Mouse (Mus musculus): ENCODE data around the gene Rbbp6. TPM values are rescaled to one million over a fixed set of nuclear protein-coding genes. Genes with fewer than 3 reads are reported as not detected.

Gene Rbbp6
- polyA plus RNA-seq, 1 experiment from 2014 or later, result 28.6 TPM

- Histone ChIP-seq H3K4me1 (no peaks in the 10 kb centered on the region), H3K27ac (no peak overlapping the region), H3K27me3 (replicated peaks) (no peaks in the 10 kb centered on the region), H3K36me3 (peaks cover 4% of the 10 kb centered on the region; the same call in 1 of the 2 replicates), H3K4me3 (replicated peaks) (no peak overlapping the region), H3K4me2 (no peak overlapping the region), H3K9ac (no peak overlapping the region), H3K9me3 (no peaks in the 10 kb centered on the region)
- WGBS, result 70% methylated on average over 1 of the region's 1 CpGs
- no peak for ATAC-seq (ENCODE audit: insufficient read depth, low FRiP score, low read depth)
Observed at GRCm38 (mm10) chr7:122979514-122979913, 14.0 kb downstream of the Rbbp6 start.

- no peak overlapping the region for H3K4me2 ChIP-seq
- no peak overlapping the region for H3K27ac ChIP-seq
- WGBS, result 58% methylated on average over 3 of the region's 3 CpGs
- H3K9me3 ChIP-seq, result no peaks in the 10 kb centered on the region
- H3K4me1 ChIP-seq, result no peaks in the 10 kb centered on the region
- no peak overlapping the region for H3K9ac ChIP-seq
- no peak for ATAC-seq (ENCODE audit: insufficient read depth, low FRiP score, low read depth)
- H3K27me3 ChIP-seq (replicated peaks), result no peaks in the 10 kb centered on the region
- no peak overlapping the region for H3K4me3 ChIP-seq (replicated peaks)
- H3K36me3 ChIP-seq, result peaks cover 57% of the 10 kb centered on the region
Observed at GRCm38 (mm10) chr7:122998189-122998588, 32.7 kb downstream of the Rbbp6 start.

- Histone ChIP-seq H3K4me3 (replicated peaks) (no peak overlapping the region), H3K9ac (no peak overlapping the region), H3K4me1 (no peaks in the 10 kb centered on the region), H3K27me3 (replicated peaks) (no peaks in the 10 kb centered on the region), H3K36me3 (peaks cover 59% of the 10 kb centered on the region), H3K9me3 (no peaks in the 10 kb centered on the region), H3K27ac (no peak overlapping the region), H3K4me2 (no peak overlapping the region)
- ATAC-seq (ENCODE audit: insufficient read depth, low FRiP score, low read depth), result no peak
- WGBS, result 82% methylated on average over 11 of the region's 11 CpGs
Observed at GRCm38 (mm10) chr7:122999871-123000396, 34.4 kb downstream of the Rbbp6 start.

GRCm38 (mm10) chr7:123000796-123001195 is 35.3 kb downstream of the Rbbp6 start:
- Histone ChIP-seq H3K4me3 (replicated peaks) (no peak overlapping the region), H3K9me3 (no peaks in the 10 kb centered on the region), H3K27me3 (replicated peaks) (no peaks in the 10 kb centered on the region), H3K36me3 (peaks cover 53% of the 10 kb centered on the region), H3K9ac (no peak overlapping the region), H3K27ac (no peak overlapping the region), H3K4me1 (no peaks in the 10 kb centered on the region), H3K4me2 (no peak overlapping the region)
- WGBS, result 91% methylated on average over 16 of the region's 16 CpGs
- ATAC-seq (ENCODE audit: insufficient read depth, low FRiP score, low read depth), result no peak

- H3K27me3 ChIP-seq (replicated peaks), result no peaks in the 10 kb centered on the region
- H3K27ac ChIP-seq, result no peak overlapping the region
- WGBS, result 80% methylated on average over 20 of the region's 20 CpGs
- no peaks in the 10 kb centered on the region for H3K4me1 ChIP-seq
- H3K4me3 ChIP-seq (replicated peaks), result no peak overlapping the region
- ATAC-seq (ENCODE audit: insufficient read depth, low FRiP score, low read depth), result no peak
- peaks cover 53% of the 10 kb centered on the region for H3K36me3 ChIP-seq
- no peaks in the 10 kb centered on the region for H3K9me3 ChIP-seq
- H3K4me2 ChIP-seq, result no peak overlapping the region
- no peak overlapping the region for H3K9ac ChIP-seq
Observed at GRCm38 (mm10) chr7:123001341-123002027, 36.0 kb downstream of the Rbbp6 start.

- 95% methylated on average over 6 of the region's 6 CpGs for WGBS
Observed at GRCm38 (mm10) chr7:123002028-123002410, 36.5 kb downstream of the Rbbp6 start.

GRCm38 (mm10) chr7:123003207-123003606 is 37.7 kb downstream of the Rbbp6 start:
- Histone ChIP-seq H3K4me1 (no peaks in the 10 kb centered on the region), H3K9ac (no peak overlapping the region), H3K4me2 (no peak overlapping the region), H3K36me3 (peaks cover 49% of the 10 kb centered on the region), H3K27ac (no peak overlapping the region), H3K27me3 (replicated peaks) (no peaks in the 10 kb centered on the region), H3K9me3 (no peaks in the 10 kb centered on the region), H3K4me3 (replicated peaks) (no peak overlapping the region)
- ATAC-seq (ENCODE audit: insufficient read depth, low FRiP score, low read depth), result no peak
- WGBS, result 85% methylated on average over 4 of the region's 4 CpGs

More at GRCm38 (mm10) chr7:123002028-123002410, 36.5 kb downstream of the Rbbp6 start:
- Histone ChIP-seq H3K27me3 (replicated peaks) (no peaks in the 10 kb centered on the region), H3K4me3 (replicated peaks) (no peak overlapping the region), H3K4me1 (no peaks in the 10 kb centered on the region), H3K4me2 (no peak overlapping the region), H3K36me3 (peaks cover 50% of the 10 kb centered on the region), H3K27ac (no peak overlapping the region), H3K9ac (no peak overlapping the region), H3K9me3 (no peaks in the 10 kb centered on the region)
- ATAC-seq (ENCODE audit: insufficient read depth, low FRiP score, low read depth), result no peak

- H3K4me3 ChIP-seq (replicated peaks), result no peak overlapping the region
- H3K4me1 ChIP-seq, result no peaks in the 10 kb centered on the region
- H3K27ac ChIP-seq, result no peak overlapping the region
- H3K36me3 ChIP-seq, result peaks cover 38% of the 10 kb centered on the region
- H3K9ac ChIP-seq, result no peak overlapping the region
- ATAC-seq (ENCODE audit: insufficient read depth, low FRiP score, low read depth), result no peak
- WGBS, result 90% methylated on average over 5 of the region's 5 CpGs
- no peak overlapping the region for H3K4me2 ChIP-seq
- H3K9me3 ChIP-seq, result no peaks in the 10 kb centered on the region
- H3K27me3 ChIP-seq (replicated peaks), result no peaks in the 10 kb centered on the region
Observed at GRCm38 (mm10) chr7:123004442-123004841, 39.0 kb downstream of the Rbbp6 start.

GRCm38 (mm10) chr7:123006251-123006650 is 40.8 kb downstream of the Rbbp6 start:
- H3K4me1 ChIP-seq, result no peaks in the 10 kb centered on the region
- H3K9me3 ChIP-seq, result no peaks in the 10 kb centered on the region
- no peak overlapping the region for H3K4me2 ChIP-seq
- H3K9ac ChIP-seq, result no peak overlapping the region
- ATAC-seq (ENCODE audit: insufficient read depth, low FRiP score, low read depth), result no peak
- WGBS, result 73% methylated on average over 2 of the region's 2 CpGs
- peaks cover 25% of the 10 kb centered on the region for H3K36me3 ChIP-seq
- H3K27me3 ChIP-seq (replicated peaks), result no peaks in the 10 kb centered on the region
- no peak overlapping the region for H3K4me3 ChIP-seq (replicated peaks)
- H3K27ac ChIP-seq, result no peak overlapping the region

GRCm38 (mm10) chr7:123007743-123008142 is 42.3 kb downstream of the Rbbp6 start:
- no peak overlapping the region for H3K4me3 ChIP-seq (replicated peaks)
- no peaks in the 10 kb centered on the region for H3K4me1 ChIP-seq
- H3K9ac ChIP-seq, result no peak overlapping the region
- WGBS, result 68% methylated on average over 4 of the region's 4 CpGs
- H3K4me2 ChIP-seq, result no peak overlapping the region
- no peak for ATAC-seq (ENCODE audit: insufficient read depth, low FRiP score, low read depth)
- peaks cover 16% of the 10 kb centered on the region for H3K36me3 ChIP-seq
- H3K27me3 ChIP-seq (replicated peaks), result no peaks in the 10 kb centered on the region
- no peaks in the 10 kb centered on the region for H3K9me3 ChIP-seq
- no peak overlapping the region for H3K27ac ChIP-seq

GRCm38 (mm10) chr7:123013466-123013865 is 48.0 kb downstream of the Rbbp6 start:
- H3K4me2 ChIP-seq, result no peak overlapping the region
- ATAC-seq (ENCODE audit: insufficient read depth, low FRiP score, low read depth), result no peak
- no peak overlapping the region for H3K4me3 ChIP-seq (replicated peaks)
- WGBS, result 65% methylated on average over 5 of the region's 5 CpGs
- H3K27ac ChIP-seq, result no peak overlapping the region
- no peaks in the 10 kb centered on the region for H3K36me3 ChIP-seq
- no peaks in the 10 kb centered on the region for H3K27me3 ChIP-seq (replicated peaks)
- no peak overlapping the region for H3K9ac ChIP-seq
- no peaks in the 10 kb centered on the region for H3K9me3 ChIP-seq
- H3K4me1 ChIP-seq, result no peaks in the 10 kb centered on the region

GRCm38 (mm10) chr7:123014729-123015128 is 49.2 kb downstream of the Rbbp6 start:
- Histone ChIP-seq H3K4me1 (no peaks in the 10 kb centered on the region), H3K4me3 (replicated peaks) (no peak overlapping the region), H3K9me3 (no peaks in the 10 kb centered on the region), H3K36me3 (no peaks in the 10 kb centered on the region), H3K4me2 (no peak overlapping the region), H3K27me3 (replicated peaks) (no peaks in the 10 kb centered on the region), H3K9ac (no peak overlapping the region), H3K27ac (no peak overlapping the region)
- no peak for ATAC-seq (ENCODE audit: insufficient read depth, low FRiP score, low read depth)
- 54% methylated on average over 7 of the region's 7 CpGs for WGBS

Data from stomach, embryonic 15.5 days (tissue).